Mouse (Mus musculus) midbrain, embryonic 16.5 days (tissue): ENCODE measurements around the gene Prss2. TPM values are rescaled to one million over a fixed set of nuclear protein-coding genes. Genes with fewer than 3 reads are reported as not detected.
"Not testable (repeated sequence)": the region's sequence is repeated elsewhere in the genome, so short reads cannot be mapped to it uniquely, and the experiment has no call there.

Source experiments
- ATAC-seq: fragments of 200-750 bp; cut with Nextera tagmentation; 2 replicates; pipeline ENCODE4 v1.8.0; 2017; ENCODE audit warnings: moderate TSS enrichment
- H3K27ac ChIP-seq: fragments of 300-500 bp; sonication (generic); 2 replicates; pipeline ENCODE4 v1.5.1; 2014; ENCODE audit warnings: mild to moderate bottlenecking, low read length, mixed read lengths
- H3K27me3 ChIP-seq: fragments of 300-500 bp; sonication (generic); 2 replicates; pipeline ENCODE4 v1.6.1; 2014; ENCODE audit warnings: low read depth, low read length, mixed read lengths; ENCODE audit not compliant: control insufficient read depth, insufficient read depth
- H3K36me3 ChIP-seq: fragments of 300-500 bp; sonication (generic); 2 replicates; pipeline ENCODE4 v1.6.1; 2014; ENCODE audit warnings: mild to moderate bottlenecking, low read length, moderate library complexity, mixed read lengths; ENCODE audit not compliant: control insufficient read depth, insufficient read depth
- H3K4me1 ChIP-seq: fragments of 300-500 bp; sonication (generic); 2 replicates; pipeline ENCODE4 v1.6.1; 2014; ENCODE audit warnings: mild to moderate bottlenecking, low read length, mixed read lengths; ENCODE audit not compliant: control insufficient read depth, insufficient read depth
- H3K4me2 ChIP-seq: fragments of 300-500 bp; sonication (generic); 2 replicates; pipeline ENCODE4 v1.6.1; 2014; ENCODE audit warnings: mild to moderate bottlenecking, low read length, mixed read lengths
- H3K4me3 ChIP-seq: fragments of 300-500 bp; sonication (generic); 2 replicates; pipeline ENCODE4 v1.5.1; 2014; ENCODE audit warnings: low read depth, mild to moderate bottlenecking, low read length, moderate library complexity, mixed read lengths
- H3K9ac ChIP-seq: fragments of 300-500 bp; sonication (generic); 2 replicates; pipeline ENCODE4 v1.6.1; 2014; ENCODE audit warnings: low read depth, low read length, mixed read lengths
- H3K9me3 ChIP-seq: fragments of 300-500 bp; sonication (generic); replicated peaks from 2 replicates; pipeline ENCODE4 v1.6.1; 2014; ENCODE audit warnings: mild to moderate bottlenecking, low read length, mixed read lengths; ENCODE audit not compliant: control insufficient read depth, poor library complexity, severe bottlenecking
- WGBS: fragments of 180-500 bp; shearing (Covaris S2); extraction: QIAGEN DNeasy Blood & Tissue Kit; methylation state at CpG from one replicate; pipeline ENCODE4 v1.1.7; 2014; 5-methylcytosine and 5-hydroxymethylcytosine counted together
- polyA plus RNA-seq: library from polyadenylated mRNA; unstranded; fragments of >200 nt; fragmentation: Nextera tagmentation; extraction: Ambion mirVana; gene quantifications from 2 replicates; pipeline ENCODE4 v1.2.1, GENCODE M21; 2015

Gene Prss2
- polyA plus RNA-seq, 1 experiment from 2014 or later, result not detected

DNA sequence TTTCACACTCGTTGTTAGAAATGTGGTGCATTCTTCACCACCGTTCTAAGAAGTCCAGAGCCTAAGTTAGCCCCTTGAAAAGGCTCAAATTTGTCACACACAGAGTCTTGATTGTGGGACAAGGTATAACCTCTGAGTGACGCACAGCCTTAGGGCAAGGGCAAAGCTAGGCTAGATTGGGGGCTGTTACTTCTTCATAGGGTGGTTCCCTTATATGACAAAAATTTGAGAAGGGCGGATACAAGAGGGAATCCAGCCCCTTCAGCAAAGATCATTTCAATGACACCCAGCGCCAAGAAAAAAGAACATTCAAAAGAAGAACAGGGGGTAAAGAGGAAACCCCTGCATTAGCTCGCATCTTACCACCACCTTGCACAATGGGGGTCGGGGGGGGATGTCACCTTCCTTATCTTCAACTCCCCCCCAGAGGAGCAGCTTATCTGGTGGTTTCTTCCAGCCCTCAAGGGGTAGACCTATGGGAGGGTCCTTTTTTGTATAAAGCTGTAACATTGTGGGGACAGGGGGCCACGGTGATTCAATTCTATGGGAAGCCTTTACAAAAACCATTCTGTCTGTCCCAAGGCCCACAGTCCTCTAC is 11.2 kb downstream of the Prss2 start:
- no peaks in the 10 kb centered on the region for H3K9me3 ChIP-seq
- H3K4me1 ChIP-seq, result no peaks in the 10 kb centered on the region
- ATAC-seq, result no peak
- H3K9ac ChIP-seq, result no peak overlapping the region
- H3K27ac ChIP-seq, result no peak overlapping the region
- H3K27me3 ChIP-seq, result no peaks in the 10 kb centered on the region
- no peak overlapping the region for H3K4me3 ChIP-seq
- H3K4me2 ChIP-seq, result no peak overlapping the region
- H3K36me3 ChIP-seq, result no peaks in the 10 kb centered on the region
- 87% methylated on average over 8 of the region's 8 CpGs for WGBS

DNA sequence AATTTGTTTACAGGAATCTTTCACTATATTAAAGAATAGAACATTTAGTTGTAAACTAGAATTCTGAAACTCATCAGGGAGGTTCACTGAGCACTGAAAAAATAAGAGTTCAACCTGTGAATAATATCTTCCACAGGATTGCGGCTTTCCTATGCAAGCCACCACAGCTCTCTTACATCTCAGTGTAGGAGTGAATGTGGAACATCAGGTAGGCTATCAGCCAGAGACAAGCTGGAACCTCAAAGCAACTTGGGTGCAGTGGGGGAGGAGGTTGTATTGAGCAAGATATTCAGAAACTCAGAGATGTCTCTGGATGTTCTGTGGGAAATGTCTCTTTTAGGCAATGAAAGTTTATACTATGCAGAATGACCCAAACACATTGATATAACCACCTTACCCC is 15.8 kb downstream of the Prss2 start:
- Histone ChIP-seq H3K27ac (no peak overlapping the region), H3K27me3 (no peaks in the 10 kb centered on the region), H3K9me3 (no peaks in the 10 kb centered on the region), H3K36me3 (no peaks in the 10 kb centered on the region), H3K9ac (no peak overlapping the region), H3K4me2 (no peak overlapping the region), H3K4me3 (no peak overlapping the region), H3K4me1 (no peaks in the 10 kb centered on the region)
- ATAC-seq, result no peak
- WGBS, result 100% methylated on average over 1 of the region's 1 CpGs

DNA sequence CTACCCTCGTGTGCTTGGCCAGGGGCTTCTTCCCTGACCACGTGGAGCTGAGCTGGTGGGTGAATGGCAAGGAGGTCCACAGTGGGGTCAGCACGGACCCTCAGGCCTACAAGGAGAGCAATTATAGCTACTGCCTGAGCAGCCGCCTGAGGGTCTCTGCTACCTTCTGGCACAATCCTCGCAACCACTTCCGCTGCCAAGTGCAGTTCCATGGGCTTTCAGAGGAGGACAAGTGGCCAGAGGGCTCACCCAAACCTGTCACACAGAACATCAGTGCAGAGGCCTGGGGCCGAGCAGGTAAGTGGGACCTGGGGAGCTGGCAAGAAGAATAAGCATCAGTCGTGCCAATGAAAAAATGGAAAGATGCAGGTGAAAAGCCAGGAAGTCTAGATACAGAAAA is 16.7 kb downstream of the Prss2 start:
- ATAC-seq, H3K9me3 ChIP-seq, H3K4me2 ChIP-seq, H3K36me3 ChIP-seq, H3K4me3 ChIP-seq, H3K27ac ChIP-seq, H3K27me3 ChIP-seq, H3K4me1 ChIP-seq, H3K9ac ChIP-seq: not testable (repeated sequence)
- WGBS, result 93% methylated on average over 5 of the region's 8 CpGs

DNA sequence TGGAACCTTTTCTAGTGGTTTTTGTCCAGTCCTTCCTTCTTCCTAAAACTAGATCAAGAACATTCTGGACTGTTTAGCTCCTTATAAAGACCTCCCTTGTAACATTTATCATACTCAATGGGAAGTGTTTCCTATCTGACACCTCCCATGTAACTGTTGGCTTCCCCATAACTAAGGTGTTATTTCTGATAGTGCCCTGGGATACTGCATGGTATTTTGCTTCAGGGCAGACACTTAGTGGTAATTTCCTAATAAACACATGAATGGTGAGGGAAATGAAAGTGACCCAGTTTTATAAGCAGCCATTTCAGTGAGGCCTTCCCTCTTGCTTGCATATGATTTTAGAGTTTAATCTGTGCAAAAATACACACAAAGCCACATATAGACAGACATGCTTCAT is 19.2 kb downstream of the Prss2 start:
- Histone ChIP-seq H3K9me3 (no peaks in the 10 kb centered on the region), H3K27ac (no peak overlapping the region), H3K9ac (no peak overlapping the region), H3K27me3 (no peaks in the 10 kb centered on the region), H3K4me2 (no peak overlapping the region), H3K4me1 (peaks cover 17% of the 10 kb centered on the region), H3K4me3 (no peak overlapping the region), H3K36me3 (no peaks in the 10 kb centered on the region)
- no peak for ATAC-seq

DNA sequence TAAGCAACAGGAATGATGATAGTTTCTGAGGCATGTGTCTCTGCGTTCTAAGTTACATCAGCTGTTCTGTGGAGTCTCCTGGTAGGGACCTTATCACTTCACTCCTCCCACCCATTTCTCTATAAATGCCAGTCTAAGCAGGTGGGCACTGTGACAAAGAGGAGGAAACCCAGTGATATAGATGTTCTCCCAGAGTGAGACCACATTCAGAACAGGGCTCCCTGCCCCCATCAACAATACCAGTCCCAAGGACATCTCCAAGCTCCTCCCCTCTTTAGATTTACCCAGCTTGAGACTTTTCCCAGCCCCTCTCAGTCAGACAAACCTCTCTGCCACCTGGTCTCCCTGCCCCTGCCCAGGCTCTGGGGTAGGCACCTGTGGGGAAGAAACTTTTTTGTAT is 20.2 kb downstream of the Prss2 start:
- Histone ChIP-seq H3K4me2 (no peak overlapping the region), H3K27ac (no peak overlapping the region), H3K36me3 (no peaks in the 10 kb centered on the region), H3K4me1 (peaks cover 17% of the 10 kb centered on the region), H3K9ac (no peak overlapping the region), H3K27me3 (no peaks in the 10 kb centered on the region), H3K4me3 (no peak overlapping the region), H3K9me3 (no peaks in the 10 kb centered on the region)
- WGBS, result 75% methylated on average over 1 of the region's 1 CpGs
- no peak for ATAC-seq

DNA sequence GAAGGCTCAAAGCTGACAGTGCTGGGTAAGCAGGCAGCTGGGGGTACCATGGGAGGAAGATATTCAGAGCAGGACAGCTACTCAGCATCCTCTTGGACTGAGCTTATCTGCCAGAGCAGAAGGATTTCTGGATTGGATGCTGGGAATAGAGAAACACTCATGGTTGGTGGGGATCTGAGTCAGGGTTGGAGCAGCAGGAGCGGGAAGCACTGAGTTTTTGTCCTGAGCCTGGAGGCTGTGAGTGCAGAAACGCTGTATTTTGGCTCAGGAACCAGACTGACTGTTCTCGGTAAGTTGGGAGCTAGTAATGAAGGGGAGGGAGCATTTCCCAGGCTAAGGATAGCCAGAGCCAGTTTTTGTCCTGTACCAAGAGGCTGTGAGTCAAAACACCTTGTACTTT is 21.4 kb downstream of the Prss2 start:
- H3K4me3 ChIP-seq, result peak overlapping the region; percentile 39
- no peak; the same call in 1 of the 2 replicates for ATAC-seq
- H3K27ac ChIP-seq, result no peak overlapping the region
- H3K4me1 ChIP-seq, result peaks cover 17% of the 10 kb centered on the region
- H3K36me3 ChIP-seq, result no peaks in the 10 kb centered on the region
- H3K4me2 ChIP-seq, result peak overlapping the region; percentile 71
- H3K9me3 ChIP-seq, result no peaks in the 10 kb centered on the region
- H3K9ac ChIP-seq, result peak overlapping the region; percentile 40; the same call in 1 of the 2 replicates
- WGBS, result 7% methylated on average over 3 of the region's 3 CpGs
- H3K27me3 ChIP-seq, result no peaks in the 10 kb centered on the region

DNA sequence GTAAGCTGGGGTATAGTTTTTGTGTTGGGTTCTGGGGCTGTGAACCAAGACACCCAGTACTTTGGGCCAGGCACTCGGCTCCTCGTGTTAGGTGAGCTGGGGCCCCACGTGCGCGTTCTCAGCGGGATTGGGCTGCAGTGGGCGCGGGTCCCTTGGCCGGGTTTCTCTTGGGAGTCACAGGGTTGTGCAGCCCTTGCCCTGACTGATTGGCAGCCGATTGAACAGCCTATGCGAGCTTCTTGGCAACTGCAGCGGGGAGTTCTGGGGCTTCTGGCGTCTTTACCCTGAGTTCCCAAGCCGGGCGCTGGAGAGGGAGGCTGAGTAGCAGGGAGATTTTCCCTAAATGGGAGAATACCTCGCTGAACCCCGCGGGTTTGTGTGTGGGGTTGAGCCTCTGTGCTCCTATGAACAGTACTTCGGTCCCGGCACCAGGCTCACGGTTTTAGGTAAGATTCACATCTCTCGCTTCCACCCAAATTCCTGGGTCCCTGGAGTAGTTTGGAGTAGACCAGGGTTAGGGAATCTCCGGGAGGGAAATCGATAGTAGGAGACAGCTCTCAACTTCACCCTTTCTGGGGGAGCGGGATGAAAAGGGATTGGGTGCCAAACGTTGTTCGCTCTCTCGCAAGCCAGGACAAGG is 21.9 kb downstream of the Prss2 start:
- Histone ChIP-seq H3K27me3 (no peaks in the 10 kb centered on the region), H3K4me2 (peak overlapping the region; percentile 71), H3K9ac (peak overlapping the region; percentile 40), H3K4me1 (peaks cover 17% of the 10 kb centered on the region), H3K4me3 (peak overlapping the region; percentile 39), H3K27ac (0 out of 2 replicates have a peak overlapping the region, but pooled peaks have one; percentile 0), H3K36me3 (no peaks in the 10 kb centered on the region), H3K9me3 (no peaks in the 10 kb centered on the region)
- 6% methylated on average over 28 of the region's 28 CpGs for WGBS
- ATAC-seq, result peak; percentile 38

DNA sequence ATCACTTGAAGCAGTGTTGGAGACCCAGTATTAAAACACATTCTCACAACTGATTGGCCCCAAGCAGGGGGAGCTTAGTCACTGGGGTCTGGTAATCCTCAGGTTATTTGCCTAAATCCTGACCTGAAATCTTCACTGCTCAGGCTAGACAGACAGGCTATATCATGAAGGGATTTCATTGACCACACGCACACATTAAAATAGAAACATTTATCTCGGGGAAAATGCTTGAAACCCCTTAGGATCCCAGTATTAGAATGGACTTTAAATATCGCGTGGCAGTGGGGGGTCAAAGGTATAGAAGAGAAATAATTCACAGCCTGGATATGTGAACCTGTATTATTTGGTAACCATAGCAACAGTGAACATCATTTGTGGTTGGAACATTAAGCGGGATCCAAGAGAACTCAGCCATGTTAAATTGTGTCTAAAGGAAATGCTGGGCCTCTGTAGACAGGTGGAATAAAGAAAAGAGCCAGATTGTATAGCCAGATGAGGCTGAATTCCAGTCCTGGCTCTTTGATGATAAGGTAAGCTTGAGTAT is 22.9 kb downstream of the Prss2 start:
- no peak overlapping the region for H3K9ac ChIP-seq
- no peaks in the 10 kb centered on the region for H3K9me3 ChIP-seq
- peak overlapping the region; percentile 71 for H3K4me2 ChIP-seq
- peaks cover 17% of the 10 kb centered on the region for H3K4me1 ChIP-seq
- H3K27ac ChIP-seq, result peak overlapping the region; percentile 58
- no peaks in the 10 kb centered on the region for H3K36me3 ChIP-seq
- peak; percentile 87 for ATAC-seq
- 34% methylated on average over 5 of the region's 5 CpGs for WGBS
- H3K27me3 ChIP-seq, result no peaks in the 10 kb centered on the region
- peak overlapping the region; percentile 39 for H3K4me3 ChIP-seq

DNA sequence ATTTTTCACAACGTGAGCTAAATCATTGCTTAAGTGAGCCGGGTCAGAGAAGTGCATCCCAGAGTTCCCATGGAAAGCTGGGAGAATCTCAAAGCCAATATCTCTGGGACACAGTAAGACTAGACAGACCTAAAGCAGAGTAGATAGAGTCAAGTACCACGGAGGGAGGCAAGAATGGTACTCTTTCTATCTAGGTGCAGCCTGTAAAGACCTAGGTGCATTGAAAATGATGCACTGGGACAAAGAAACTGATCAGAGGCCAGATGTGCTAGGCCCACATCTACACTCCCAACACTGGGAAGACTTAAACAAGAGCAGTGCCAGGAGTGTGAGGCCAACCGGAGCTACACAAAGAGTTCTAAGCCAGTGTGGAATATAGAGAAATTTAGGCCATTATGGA is 23.7 kb downstream of the Prss2 start:
- ATAC-seq, result 0 out of 2 replicates have a peak, but pooled peaks have one; percentile 23
- Histone ChIP-seq H3K9ac (no peak overlapping the region), H3K27me3 (no peaks in the 10 kb centered on the region), H3K4me1 (peaks cover 17% of the 10 kb centered on the region), H3K36me3 (no peaks in the 10 kb centered on the region), H3K4me3 (no peak overlapping the region), H3K9me3 (no peaks in the 10 kb centered on the region), H3K27ac (peak overlapping the region; percentile 58; the same call in 1 of the 2 replicates), H3K4me2 (no peak overlapping the region)
- 71% methylated on average over 4 of the region's 4 CpGs for WGBS
